Comparison of ENCODE assay signal across 10 mouse cellular contexts in the genomic region with DNA sequence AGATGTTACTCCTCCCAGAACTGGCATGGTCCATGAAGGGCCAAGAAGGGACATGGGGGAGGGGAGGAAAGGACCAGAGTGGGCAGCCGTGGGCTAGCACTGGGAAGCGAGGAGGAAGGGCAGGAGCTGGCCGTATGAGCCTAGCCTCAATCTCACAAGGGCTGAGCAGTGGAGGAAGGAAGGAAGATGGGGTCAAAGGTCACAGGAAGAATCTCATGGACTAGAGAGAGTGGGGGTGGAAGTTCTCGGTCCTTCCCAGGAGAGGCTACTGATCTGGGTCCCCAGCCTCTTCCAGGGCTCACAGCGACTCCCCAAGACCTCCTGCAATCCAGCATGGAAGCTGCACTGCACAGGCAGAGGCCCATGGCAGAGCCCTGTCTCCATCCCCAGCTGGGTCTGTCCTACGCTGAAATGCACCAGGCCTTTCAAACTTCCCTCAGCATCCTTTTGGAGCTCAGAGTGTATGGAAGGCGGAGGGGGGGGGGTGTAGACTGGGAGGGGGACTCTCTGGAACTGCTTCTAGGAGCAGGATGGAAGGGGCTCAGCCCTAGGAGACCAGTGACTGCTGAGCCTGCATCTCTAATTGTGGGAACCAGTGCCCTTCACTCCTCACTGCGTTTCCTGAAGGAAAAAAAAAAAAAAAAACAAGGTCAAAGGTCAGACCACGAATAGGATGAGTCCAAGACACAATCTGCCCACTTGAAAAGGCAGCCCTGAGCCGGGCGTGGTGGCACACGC. TPM values are rescaled to one million over a fixed set of nuclear protein-coding genes. Genes with fewer than 3 reads are reported as not detected.
DNase-seq lines count a peak whose midpoint lies in the region; ATAC-seq and TF ChIP-seq lines count a peak whose summit lies in the region.
"Had no signal": no experiment of that assay in that cellular context is flagged by ENCODE, and none has a peak within 500 bp of the region (broad histone marks: within the 10 kb centered on the region; RNA-seq: fewer than 3 reads in every experiment).

No protein-coding gene starts in this region.

- no peak overlapping the region for H3K4me3 ChIP-seq in intestine, embryonic 14.5 days (ENCODE audit: low read depth, low read length)
- H3K4me3 ChIP-seq in intestine, postnatal 0 days (ENCODE audit: low read depth, low read length) = no peak overlapping the region
- H3K4me3 ChIP-seq in neural tube, embryonic 12.5 days = no peak overlapping the region
- H3K4me3 ChIP-seq in neural tube, embryonic 15.5 days (replicated peaks) = no peak overlapping the region
- H3K4me3 ChIP-seq: limb, embryonic 13.5 days had no signal

- no peaks in the 10 kb centered on the region for H3K36me3 ChIP-seq in intestine, embryonic 14.5 days (ENCODE audit: control insufficient read depth, insufficient read depth, low read length)
- no peaks in the 10 kb centered on the region for H3K36me3 ChIP-seq in intestine, postnatal 0 days (ENCODE audit: control insufficient read depth, insufficient read depth)
- H3K36me3 ChIP-seq in neural tube, embryonic 12.5 days = no peaks in the 10 kb centered on the region
- H3K36me3 ChIP-seq in neural tube, embryonic 15.5 days = no peaks in the 10 kb centered on the region
- H3K36me3 ChIP-seq: G1E; limb, embryonic 13.5 days had no signal

- peak; percentile 35 for DNase-seq in embryo, embryonic 10 days (ENCODE audit: low spot score)
- no peak for DNase-seq in embryo, embryonic 11 days
- DNase-seq in intestine, embryonic 14.5 days (ENCODE audit: low spot score) = no peak
- peak; percentile 61 for DNase-seq in yolk sac, embryonic 10.5 days (ENCODE audit: low spot score)
- DNase-seq in MN1 (ENCODE audit: low spot score) = no peak

- WGBS in intestine, embryonic 14.5 days = 59% methylated on average over 12 of the region's 12 CpGs
- 51% methylated on average over 12 of the region's 12 CpGs for WGBS in intestine, postnatal 0 days
- WGBS in neural tube, embryonic 12.5 days = 52% methylated on average over 12 of the region's 12 CpGs
- WGBS in neural tube, embryonic 15.5 days = 56% methylated on average over 12 of the region's 12 CpGs

- H3K9ac ChIP-seq in intestine, embryonic 14.5 days (ENCODE audit: low read length) = no peak overlapping the region
- H3K9ac ChIP-seq in intestine, postnatal 0 days (ENCODE audit: low read depth, low read length) = no peak overlapping the region
- H3K9ac ChIP-seq in neural tube, embryonic 12.5 days = no peak overlapping the region
- H3K9ac ChIP-seq in neural tube, embryonic 15.5 days (replicated peaks) = no peak overlapping the region
- H3K9ac ChIP-seq: limb, embryonic 13.5 days had no signal

- no peak overlapping the region for H3K4me2 ChIP-seq in intestine, embryonic 14.5 days (ENCODE audit: low read length)
- H3K4me2 ChIP-seq in intestine, postnatal 0 days (replicated peaks; ENCODE audit: low read depth) = no peak overlapping the region
- no peak overlapping the region for H3K4me2 ChIP-seq in neural tube, embryonic 12.5 days (replicated peaks)
- H3K4me2 ChIP-seq in neural tube, embryonic 15.5 days = no peak overlapping the region
- H3K4me2 ChIP-seq: limb, embryonic 13.5 days had no signal

- no peaks in the 10 kb centered on the region for H3K9me3 ChIP-seq in intestine, embryonic 14.5 days (ENCODE audit: control insufficient read depth, low read length)
- no peaks in the 10 kb centered on the region for H3K9me3 ChIP-seq in intestine, postnatal 0 days (ENCODE audit: control insufficient read depth)
- H3K9me3 ChIP-seq in neural tube, embryonic 12.5 days = no peaks in the 10 kb centered on the region
- no peaks in the 10 kb centered on the region for H3K9me3 ChIP-seq in neural tube, embryonic 15.5 days (replicated peaks)
- H3K9me3 ChIP-seq: G1E; limb, embryonic 13.5 days had no signal

- no peak for TF ChIP-seq CTCF in intestine, postnatal 0 days (IDR thresholded peaks at IDR 0.05; ENCODE audit: low read depth)

- no peaks in the 10 kb centered on the region for H3K27me3 ChIP-seq in intestine, embryonic 14.5 days (replicated peaks; ENCODE audit: control insufficient read depth, insufficient read depth, low read length)
- H3K27me3 ChIP-seq in intestine, postnatal 0 days (replicated peaks; ENCODE audit: control insufficient read depth, insufficient read depth, low read length) = no peaks in the 10 kb centered on the region
- no peaks in the 10 kb centered on the region for H3K27me3 ChIP-seq in neural tube, embryonic 12.5 days (replicated peaks)
- H3K27me3 ChIP-seq in neural tube, embryonic 15.5 days (replicated peaks) = no peaks in the 10 kb centered on the region
- H3K27me3 ChIP-seq: limb, embryonic 13.5 days had no signal

- ATAC-seq in intestine, embryonic 14.5 days (replicated peaks; ENCODE audit: low FRiP score, low TSS enrichment, low read depth) = peak; percentile 37; the same call in 1 of the 2 replicates
- ATAC-seq in intestine, postnatal 0 days = no peak
- ATAC-seq in neural tube, embryonic 12.5 days (ENCODE audit: low FRiP score, low read depth) = 0 out of 2 replicates have a peak, but pooled peaks have one; percentile 53
- no peak for ATAC-seq in neural tube, embryonic 15.5 days (ENCODE audit: low FRiP score)

- no peak overlapping the region for H3K27ac ChIP-seq in intestine, embryonic 14.5 days (ENCODE audit: low read depth)
- no peak overlapping the region for H3K27ac ChIP-seq in intestine, postnatal 0 days (ENCODE audit: low read depth, low read length)
- H3K27ac ChIP-seq in neural tube, embryonic 12.5 days = no peak overlapping the region
- H3K27ac ChIP-seq in neural tube, embryonic 15.5 days (replicated peaks) = no peak overlapping the region
- H3K27ac ChIP-seq: limb, embryonic 13.5 days had no signal

- no peaks in the 10 kb centered on the region for H3K4me1 ChIP-seq in intestine, embryonic 14.5 days (replicated peaks; ENCODE audit: control insufficient read depth, insufficient read depth, low read length)
- H3K4me1 ChIP-seq in intestine, postnatal 0 days (replicated peaks; ENCODE audit: control insufficient read depth, insufficient read depth, low read length) = no peaks in the 10 kb centered on the region
- no peaks in the 10 kb centered on the region for H3K4me1 ChIP-seq in neural tube, embryonic 12.5 days
- H3K4me1 ChIP-seq in neural tube, embryonic 15.5 days = peaks cover 3% of the 10 kb centered on the region; the same call in 1 of the 2 replicates
- H3K4me1 ChIP-seq: limb, embryonic 13.5 days had no signal

RNA-seq across cellular contexts. Expression of a gene that starts 7.9 kb away (rescaled TPM):
- polyA plus RNA-seq in intestine, embryonic 14.5 days (2014; fragmentation: Nextera tagmentation; extraction: Ambion mirVana) = 15.2 and 16.3 TPM in 2 replicates
- polyA plus RNA-seq in intestine, postnatal 0 days (2015; fragmentation: Nextera tagmentation; extraction: Ambion mirVana) = 3.9 and 5.4 TPM in 2 replicates
- polyA plus RNA-seq in neural tube, embryonic 12.5 days (2016; fragmentation: Nextera tagmentation; extraction: Ambion mirVana) = 35.8 and 38.8 TPM in 2 replicates
- polyA plus RNA-seq in neural tube, embryonic 15.5 days (2015; fragmentation: Nextera tagmentation; extraction: Ambion mirVana) = 23.6 and 26.4 TPM in 2 replicates

RNA-seq across cellular contexts. Expression of a gene that starts 26.6 kb away (rescaled TPM):
- polyA plus RNA-seq in intestine, embryonic 14.5 days (2014; fragmentation: Nextera tagmentation; extraction: Ambion mirVana) = 29.8 and 30.7 TPM in 2 replicates
- 14.6 and 15.6 TPM in 2 replicates for polyA plus RNA-seq in intestine, postnatal 0 days (2015; fragmentation: Nextera tagmentation; extraction: Ambion mirVana)
- 99.9 and 106 TPM in 2 replicates for polyA plus RNA-seq in neural tube, embryonic 12.5 days (2016; fragmentation: Nextera tagmentation; extraction: Ambion mirVana)
- polyA plus RNA-seq in neural tube, embryonic 15.5 days (2015; fragmentation: Nextera tagmentation; extraction: Ambion mirVana) = 16.7 and 16.8 TPM in 2 replicates

Comparison
In these comparisons a context has a peak if more than half of its experiments do, and no peak if none do; other contexts are left out.
1. DNase-seq: peak in embryo, embryonic 10 days (single experiment) and yolk sac, embryonic 10.5 days (single experiment); none in embryo, embryonic 11 days (single experiment), intestine, embryonic 14.5 days (single experiment) and MN1 (single experiment).
2. ATAC-seq: peak in intestine, embryonic 14.5 days (single experiment) and neural tube, embryonic 12.5 days (single experiment); none in intestine, postnatal 0 days (single experiment) and neural tube, embryonic 15.5 days (single experiment).